Mouse (Mus musculus) liver, adult 2 months (tissue): ENCODE measurements at regions not wholly inside any gene's neighbourhood (a gene's known extent, or its start where the extent isn't known, plus 50 kb on each side); places are given as distances from the start of the nearest gene placed in this dataset.

ENCODE experiments used
- CTCF ChIP-seq: fragments of 200-500 bp; IDR thresholded peaks from 2 replicates; pipeline ENCODE4 v1.5.1; 2011; ENCODE audit warnings: low read depth, low read length, control low read depth
- POLR2A ChIP-seq: fragments of 200-500 bp; IDR thresholded peaks from 2 replicates; pipeline ENCODE4 v1.6.1; 2011; ENCODE audit warnings: low read length, control low read depth; ENCODE audit not compliant: insufficient read depth; ENCODE audit errors: extremely low read depth

DNA sequence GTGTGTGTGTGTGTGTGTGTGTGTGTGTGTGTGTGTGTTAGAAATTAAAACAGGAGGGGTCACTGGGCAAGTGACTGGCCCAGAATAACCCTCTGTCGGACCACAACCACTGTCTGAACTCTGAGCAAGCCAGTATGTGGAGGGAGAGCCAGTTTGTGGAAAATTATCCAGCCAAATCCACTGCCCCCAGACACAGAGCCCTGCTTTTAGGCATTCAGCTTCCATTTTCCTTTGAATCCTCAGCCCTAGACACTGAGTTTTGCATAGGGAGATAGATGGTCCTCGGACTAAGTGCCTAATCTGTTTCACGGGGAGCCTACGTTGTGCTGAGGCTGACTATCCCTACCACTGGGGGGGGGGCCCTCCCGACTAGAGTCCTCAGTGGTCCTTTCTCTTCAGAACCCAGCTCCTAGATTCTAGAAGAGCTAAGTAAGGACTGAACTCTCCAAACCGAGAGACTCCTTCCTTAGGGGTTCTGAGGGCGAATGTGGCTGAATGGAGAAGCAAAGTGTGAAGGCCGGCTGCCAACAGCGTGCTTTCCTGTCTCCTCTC is 136.2 kb upstream of the Haao start:
- TF ChIP-seq CTCF (no peak), POLR2A (no peak)
